Mouse (Mus musculus): ENCODE results near the gene Dhx8. TPM values are rescaled to one million over a fixed set of nuclear protein-coding genes. Genes with fewer than 3 reads are reported as not detected.
A peak's percentile ranks its signal among the peaks of the same experiment; 100 is the strongest.

The Dhx8 gene
- total RNA-seq (2015; ENCODE audit: low replicate concordance) (14.7 and 19.8 TPM in 2 replicates), total RNA-seq (2017; ENCODE audit: low replicate concordance) (24.0 and 39.3 TPM in 2 replicates)

DNA sequence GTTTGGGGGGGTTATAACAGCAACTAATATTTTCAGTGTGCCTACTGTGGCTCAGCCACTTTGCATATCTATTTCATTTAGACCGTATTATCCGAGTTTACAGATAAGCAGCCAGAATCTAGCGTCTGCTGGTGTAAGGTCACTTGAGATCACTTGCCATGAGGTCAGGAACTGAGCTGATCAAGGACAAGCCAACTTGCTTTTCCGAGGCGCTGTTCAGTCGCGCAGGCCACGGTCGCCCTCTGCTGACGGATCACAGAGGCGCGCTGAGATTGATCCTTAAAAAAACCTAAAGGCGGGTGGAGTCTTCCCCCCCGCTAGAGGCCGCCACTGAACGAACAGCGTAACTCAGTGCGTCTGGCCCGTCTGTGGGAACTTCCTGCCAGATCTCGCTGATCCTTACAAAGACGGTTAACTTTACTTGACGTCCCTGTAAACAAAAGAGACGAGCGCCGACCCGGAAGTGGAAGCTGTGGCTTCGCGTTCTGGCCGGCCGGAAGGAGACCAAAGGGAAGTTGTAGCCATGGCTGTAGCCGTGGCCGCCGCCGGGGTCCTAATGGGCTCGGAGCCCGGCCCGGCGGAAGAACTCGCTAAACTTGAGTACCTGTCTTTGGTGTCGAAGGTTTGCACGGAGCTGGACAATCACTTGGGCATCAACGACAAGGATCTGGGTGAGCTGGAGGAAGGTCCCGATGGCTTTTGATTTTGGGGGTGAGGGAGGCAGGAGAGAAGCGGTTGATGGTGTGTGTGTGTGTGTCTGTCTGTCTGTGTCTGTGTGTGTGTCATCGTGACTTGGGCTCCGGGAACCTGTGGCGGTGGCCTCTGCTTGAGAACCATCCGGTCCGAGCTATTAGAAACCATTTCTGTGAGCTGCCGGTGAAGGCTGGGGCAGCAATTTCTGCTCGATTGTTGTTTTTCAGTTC, at the start of gene Dhx8:
Gene Dhx8, plus strand, starts transcription at position 402 of the 923 bp plus-strand sequence.
- ATAC-seq (replicated peaks; ENCODE audit: low FRiP score, poor library complexity, severe bottlenecking): peak; percentile 99

DNA sequence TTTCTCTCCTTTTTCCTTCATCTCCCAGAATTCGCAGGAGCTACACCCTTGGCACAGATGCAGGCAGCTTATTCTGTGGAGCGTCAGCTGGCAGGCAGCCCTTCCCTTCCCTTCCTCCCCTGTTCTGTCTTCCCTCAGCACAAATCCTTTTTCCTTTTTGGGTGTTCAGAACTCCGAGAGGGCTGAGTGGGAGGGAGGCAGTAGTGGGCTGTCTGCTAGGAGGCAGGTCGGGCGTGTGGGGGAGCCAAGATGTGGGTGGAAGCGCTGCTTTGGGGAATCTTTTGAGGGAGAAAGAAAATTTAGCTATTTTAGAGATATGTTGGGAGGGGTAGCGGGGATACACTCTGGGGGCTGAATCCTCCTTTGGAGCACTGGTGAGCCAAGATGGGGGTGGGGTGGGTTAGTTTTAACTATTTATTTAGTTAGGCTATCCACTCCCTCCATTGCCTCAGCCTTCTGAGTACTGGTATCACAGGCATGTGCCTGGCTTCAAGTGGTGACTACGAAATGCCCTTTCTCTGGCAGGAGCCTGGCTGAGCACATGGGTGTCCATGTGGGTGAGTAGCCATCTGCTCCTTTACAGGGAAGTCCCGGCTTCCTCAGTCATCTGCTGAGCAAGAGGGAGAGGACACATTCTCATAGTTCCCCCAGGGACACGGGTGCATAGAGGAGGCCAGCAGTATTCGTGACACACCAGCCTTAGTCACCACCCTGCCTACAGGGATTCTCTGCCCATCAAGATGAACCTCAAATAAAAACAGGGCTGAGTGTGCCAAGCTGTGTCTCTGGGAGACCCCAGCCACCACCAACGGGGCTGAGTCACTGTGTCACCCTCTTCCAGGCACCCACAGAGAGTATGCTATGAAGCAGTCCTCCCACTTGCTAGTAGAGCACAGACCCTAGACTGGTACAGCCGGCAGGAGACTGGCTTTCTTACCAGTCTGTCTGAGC, 45.1 kb upstream of the Dhx8 start:
- ATAC-seq (replicated peaks; ENCODE audit: low FRiP score, poor library complexity, severe bottlenecking): no peak

DNA sequence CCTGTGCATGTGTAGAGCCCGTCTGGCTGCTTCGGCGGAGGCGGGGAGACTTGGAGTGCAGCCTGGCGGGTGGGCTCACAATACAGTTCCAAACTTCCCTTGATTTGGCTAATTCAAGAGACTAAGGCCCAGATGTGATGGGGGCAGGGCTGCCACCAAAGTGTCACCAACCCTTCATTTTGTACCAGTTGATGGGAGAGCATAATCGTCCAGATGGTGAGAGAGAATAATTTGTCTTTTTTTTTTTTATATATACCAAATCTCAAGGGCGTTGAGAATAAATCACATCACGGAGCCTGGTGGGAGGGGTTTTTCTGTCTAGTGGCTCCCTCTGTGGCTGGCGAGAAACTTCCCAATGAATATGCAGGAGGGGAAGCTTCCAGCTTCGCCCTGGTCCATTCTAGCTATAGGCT, 43.0 kb upstream of the Dhx8 start:
- ATAC-seq (replicated peaks; ENCODE audit: low FRiP score, poor library complexity, severe bottlenecking): no peak

GRCm38 (mm10) chr11:101690326-101690725, 42.4 kb upstream of the Dhx8 start:
- no peak for ATAC-seq (replicated peaks; ENCODE audit: low FRiP score, poor library complexity, severe bottlenecking)

DNA sequence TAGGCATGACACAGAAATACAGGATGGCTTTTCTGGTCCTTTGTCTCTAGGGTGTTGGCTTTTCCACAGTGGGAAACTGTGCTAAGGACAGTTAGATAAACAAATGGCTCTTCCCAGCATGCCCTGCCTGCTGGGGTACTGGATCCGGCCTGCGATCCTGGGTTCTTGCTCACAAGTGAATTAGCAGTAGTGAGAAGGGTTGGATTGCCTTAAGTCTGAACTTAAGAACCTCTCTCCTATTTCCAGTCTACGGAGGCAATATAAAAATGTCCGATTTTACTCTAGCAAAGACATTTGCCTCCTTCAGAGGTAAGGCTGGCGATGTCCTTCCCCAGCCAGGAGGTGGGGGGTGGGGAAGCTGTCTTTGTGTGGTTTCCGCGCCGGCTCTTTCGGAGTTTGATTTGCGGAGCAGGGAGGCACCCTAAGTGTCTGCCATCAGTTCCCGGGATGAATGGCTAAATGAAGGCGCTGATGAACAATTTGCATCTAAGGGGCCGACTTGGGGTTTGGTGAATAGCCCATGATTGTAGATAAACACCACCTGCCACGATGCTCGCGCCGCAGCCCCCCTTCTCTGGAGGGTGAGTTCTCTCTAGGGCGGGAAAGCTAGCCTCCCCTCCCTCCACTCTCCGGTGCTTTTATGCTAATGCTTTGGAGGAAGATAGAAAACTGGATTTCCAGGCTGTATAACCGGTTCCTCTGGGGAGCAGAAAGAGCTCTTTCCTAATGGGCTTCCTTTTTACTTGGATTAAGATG, 36.6 kb upstream of the Dhx8 start:
- ATAC-seq (replicated peaks; ENCODE audit: low FRiP score, poor library complexity, severe bottlenecking): no peak

- ATAC-seq (replicated peaks; ENCODE audit: low FRiP score, poor library complexity, severe bottlenecking): no peak
Observed at GRCm38 (mm10) chr11:101697156-101697861, 35.4 kb upstream of the Dhx8 start.

DNA sequence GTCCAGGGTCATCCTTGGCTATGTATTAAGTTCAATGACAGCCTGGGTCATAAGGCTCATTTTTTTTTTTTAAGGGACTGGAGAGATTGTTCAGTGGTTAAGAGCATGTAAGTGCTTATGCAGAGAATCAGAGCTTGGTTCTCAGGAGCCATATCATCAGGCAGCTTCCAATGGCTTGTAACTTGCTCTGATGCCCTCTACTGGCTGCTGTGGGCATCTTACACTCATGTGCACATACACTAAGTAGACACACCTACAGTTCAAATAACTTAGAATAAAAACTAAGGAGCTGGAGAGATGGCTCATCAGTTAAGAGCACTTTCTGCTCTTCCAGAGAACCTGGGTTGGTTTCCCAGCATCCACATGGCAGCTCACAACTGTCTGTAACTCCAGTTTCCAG, 34.6 kb upstream of the Dhx8 start:
- no peak for ATAC-seq (replicated peaks; ENCODE audit: low FRiP score, poor library complexity, severe bottlenecking)

DNA sequence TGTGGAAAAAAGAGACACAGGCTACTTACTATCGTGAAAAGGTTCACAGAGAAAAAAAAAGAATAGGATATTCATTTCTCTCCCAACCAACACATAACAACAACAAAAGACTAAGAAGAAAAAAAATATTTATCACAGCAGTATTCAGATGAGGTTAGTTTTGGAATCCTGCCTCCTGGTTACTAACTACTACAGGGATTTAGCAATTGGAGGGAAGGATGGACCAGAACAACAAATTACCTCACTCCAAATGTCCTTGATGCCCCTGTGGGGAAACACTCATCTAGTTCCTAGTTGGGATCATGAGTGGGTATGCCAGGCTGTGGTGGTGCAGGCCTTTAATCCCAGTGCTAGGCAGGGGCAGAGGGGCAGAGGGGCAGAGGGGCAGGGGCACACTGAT, 33.2 kb upstream of the Dhx8 start:
- no peak for ATAC-seq (replicated peaks; ENCODE audit: low FRiP score, poor library complexity, severe bottlenecking)

GRCm38 (mm10) chr11:101699991-101700390, 32.7 kb upstream of the Dhx8 start:
- ATAC-seq (replicated peaks; ENCODE audit: low FRiP score, poor library complexity, severe bottlenecking): no peak

GRCm38 (mm10) chr11:101700446-101700845, 32.3 kb upstream of the Dhx8 start:
- ATAC-seq (replicated peaks; ENCODE audit: low FRiP score, poor library complexity, severe bottlenecking): no peak

GRCm38 (mm10) chr11:101704081-101704480, 28.6 kb upstream of the Dhx8 start:
- ATAC-seq (replicated peaks; ENCODE audit: low FRiP score, poor library complexity, severe bottlenecking): no peak

GRCm38 (mm10) chr11:101706764-101707448, 25.8 kb upstream of the Dhx8 start:
- ATAC-seq (replicated peaks; ENCODE audit: low FRiP score, poor library complexity, severe bottlenecking): no peak

DNA sequence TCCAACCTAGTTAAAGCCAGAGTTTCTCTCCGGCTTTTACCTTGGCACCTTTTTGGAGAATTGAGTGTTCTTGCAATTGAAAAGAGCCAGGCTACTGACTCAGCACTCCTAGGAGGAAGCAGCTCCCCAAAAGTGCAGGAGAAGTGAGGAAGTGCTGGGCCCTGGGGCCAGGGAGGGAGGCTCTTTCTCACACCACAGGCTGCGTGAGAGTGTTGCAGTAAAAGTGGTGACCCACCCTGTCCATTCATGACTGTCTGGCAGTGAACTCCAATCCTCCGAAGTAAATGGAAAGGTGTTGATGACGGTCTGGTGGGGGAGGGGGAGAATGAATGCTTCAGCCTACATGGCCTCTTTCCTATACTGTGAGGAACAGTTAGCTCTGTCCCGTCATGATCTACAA, 24.2 kb upstream of the Dhx8 start:
- ATAC-seq (replicated peaks; ENCODE audit: low FRiP score, poor library complexity, severe bottlenecking): no peak

DNA sequence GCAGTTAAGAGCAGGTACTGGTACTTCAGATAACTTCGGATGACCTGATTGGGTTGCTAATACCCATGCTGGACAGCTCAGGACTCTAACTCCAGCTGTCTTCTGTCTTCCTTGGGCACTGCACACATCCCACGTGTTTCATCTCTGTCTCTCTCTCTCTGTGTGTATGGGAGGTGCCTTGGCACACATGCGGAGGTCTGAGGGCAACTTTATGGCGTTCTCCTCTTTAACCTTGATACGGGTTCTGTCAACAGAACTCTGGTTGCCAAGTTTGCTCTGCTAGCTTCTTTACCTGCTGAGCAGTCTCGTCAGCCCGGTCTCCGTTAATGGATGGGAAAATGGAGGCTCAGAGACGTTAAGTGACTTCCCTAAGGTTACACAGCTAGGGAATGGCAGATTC, 19.9 kb upstream of the Dhx8 start:
- no peak for ATAC-seq (replicated peaks; ENCODE audit: low FRiP score, poor library complexity, severe bottlenecking)

DNA sequence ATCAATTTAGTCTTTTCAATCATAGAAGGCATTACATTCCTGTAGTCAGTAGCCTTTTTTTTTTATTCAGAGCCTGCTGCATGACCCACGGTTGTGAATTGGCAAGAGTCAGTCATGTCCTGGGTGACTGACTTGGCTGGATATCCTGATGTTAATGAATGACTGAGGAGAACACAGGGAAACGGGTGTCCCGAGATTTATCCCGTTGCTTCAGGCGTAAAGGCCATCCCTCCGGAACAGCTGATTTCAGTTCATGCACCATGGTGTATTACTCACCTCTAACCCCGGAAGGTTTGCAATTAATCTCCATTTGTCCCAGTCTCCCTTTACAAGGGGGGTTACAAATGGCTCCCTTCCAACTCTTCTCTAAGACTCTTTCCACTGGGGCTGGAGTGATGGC, 18.7 kb upstream of the Dhx8 start:
- no peak for ATAC-seq (replicated peaks; ENCODE audit: low FRiP score, poor library complexity, severe bottlenecking)

DNA sequence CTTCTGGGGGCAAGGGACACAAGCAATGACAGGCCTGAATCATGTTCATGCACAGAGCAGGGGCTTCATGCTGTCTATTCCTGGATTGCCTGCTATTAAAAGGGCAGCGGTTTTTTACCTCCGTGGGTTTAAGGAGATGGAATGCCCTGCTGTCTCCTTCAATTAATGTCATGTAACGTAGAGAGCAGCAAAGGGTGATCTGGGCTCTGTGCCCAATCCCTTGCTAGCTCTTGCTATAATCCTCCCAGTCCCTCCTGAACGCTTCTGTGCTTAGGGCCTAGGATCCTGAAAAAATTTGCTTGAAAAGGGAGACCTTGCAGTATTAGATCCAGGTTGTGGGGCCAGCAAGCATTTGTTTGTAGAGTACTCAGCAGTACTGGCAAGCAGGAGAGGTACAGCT, 14.4 kb upstream of the Dhx8 start:
- ATAC-seq (replicated peaks; ENCODE audit: low FRiP score, poor library complexity, severe bottlenecking): no peak

DNA sequence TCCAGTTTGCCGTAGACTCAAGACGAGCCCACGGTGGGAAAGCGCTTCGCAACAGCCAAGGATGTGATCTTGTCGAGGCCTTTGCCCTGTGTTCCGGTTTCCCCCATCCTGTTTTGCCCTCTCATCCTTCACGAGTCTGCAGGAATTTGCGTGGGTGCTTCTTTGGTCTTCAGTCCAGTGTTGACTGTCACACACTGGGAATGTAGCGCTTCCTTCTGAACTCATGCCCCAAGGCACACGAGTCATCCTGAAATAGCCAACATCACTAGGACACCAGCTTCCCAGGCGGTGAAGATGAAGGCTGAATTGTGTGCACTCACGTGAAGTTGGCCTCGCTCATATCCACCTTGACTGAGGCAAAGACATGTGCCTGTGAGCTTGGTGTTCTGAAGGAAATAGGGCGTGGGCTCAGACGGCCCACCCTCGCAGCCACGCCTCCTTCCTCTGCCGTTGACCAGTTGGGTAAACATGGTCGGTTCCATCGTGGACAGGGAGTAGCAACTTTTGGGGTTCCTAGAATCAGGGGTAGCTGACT, 12.7 kb upstream of the Dhx8 start:
- no peak for ATAC-seq (replicated peaks; ENCODE audit: low FRiP score, poor library complexity, severe bottlenecking)

- no peak for ATAC-seq (replicated peaks; ENCODE audit: low FRiP score, poor library complexity, severe bottlenecking)
Observed at GRCm38 (mm10) chr11:101725043-101725442, 7.7 kb upstream of the Dhx8 start.
